ENCODE assay signal across 17 mouse cellular contexts in genomic region chr3:34769818-34770217, GRCm38 (mm10).
"Had no signal": no experiment of that assay in that cellular context is flagged by ENCODE, and none has a peak within 500 bp of the region (broad histone marks: within the 10 kb centered on the region; RNA-seq: fewer than 3 reads in every experiment).

No protein-coding gene starts in this region.

- H3K9me3 ChIP-seq: lung, embryonic 15.5 days; midbrain, embryonic 12.5 days; midbrain, embryonic 15.5 days; neural tube, embryonic 12.5 days had no signal

- H3K4me1 ChIP-seq: lung, embryonic 15.5 days; megakaryocyte, embryonic 14.5 days; neural tube, embryonic 12.5 days had no signal

- H3K4me3 ChIP-seq: lung, embryonic 15.5 days; megakaryocyte, embryonic 14.5 days; midbrain, embryonic 12.5 days; midbrain, embryonic 15.5 days; neural tube, embryonic 12.5 days had no signal

- H3K27me3 ChIP-seq: lung, embryonic 15.5 days; megakaryocyte, embryonic 14.5 days; midbrain, embryonic 12.5 days; midbrain, embryonic 15.5 days; neural tube, embryonic 12.5 days had no signal

- DNase-seq: liver, postnatal 0 days; lung, adult 2 months; lung, postnatal 14 days; lung, postnatal 36 days; retina, postnatal 1 day; right cerebral cortex, adult 18-20 months; right cerebral cortex, postnatal 25 days; right cerebral cortex, postnatal 4 days; spleen, adult 18-20 months; thymus, adult 18-20 months; thymus, postnatal 14 days; thymus, postnatal 36 days had no signal

- H3K36me3 ChIP-seq: lung, embryonic 15.5 days; midbrain, embryonic 12.5 days; midbrain, embryonic 15.5 days; neural tube, embryonic 12.5 days had no signal
